Mouse (Mus musculus): ENCODE measurements around the gene Mllt3. TPM values are rescaled to one million over a fixed set of nuclear protein-coding genes. Genes with fewer than 3 reads are reported as not detected.
A peak's percentile ranks its signal among the peaks of the same experiment; 100 is the strongest.

The Mllt3 gene
- total and polyA plus RNA-seq, 2 experiments from 2014 or later, result 24.8 to 57.8 TPM

DNA sequence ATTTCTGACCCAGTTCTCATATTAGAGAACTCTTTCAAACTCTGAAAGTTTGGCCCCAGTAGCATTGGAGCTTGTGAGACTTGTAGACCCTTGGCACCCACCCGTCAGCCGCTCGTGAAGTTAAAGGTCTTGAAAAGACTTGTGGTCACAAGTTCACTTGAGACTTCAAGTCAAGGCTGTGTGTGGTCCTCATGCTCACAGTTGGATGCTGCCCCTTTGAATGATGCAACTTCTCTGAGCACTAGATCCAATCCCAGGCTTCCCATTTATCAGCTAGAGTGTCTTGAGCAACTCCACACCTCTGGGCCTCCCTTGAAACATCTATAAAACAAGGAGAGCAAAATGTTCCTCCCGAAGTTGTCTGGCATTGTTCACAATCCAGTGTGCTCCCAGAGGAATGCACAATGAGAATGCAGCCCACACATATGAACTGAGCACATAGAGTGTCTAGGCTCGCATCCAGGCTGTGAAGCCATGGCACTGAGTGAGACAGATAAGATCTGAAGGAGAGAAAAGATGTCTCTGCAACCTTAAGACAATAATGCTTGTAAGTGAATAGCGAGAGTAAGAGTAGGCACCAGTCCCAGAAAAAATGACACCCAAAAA is 295.9 kb downstream of the Mllt3 start:
- Histone ChIP-seq H3K9me3 (ENCODE audit: low read length) (no peaks in the 10 kb centered on the region), H3K9ac (replicated peaks; ENCODE audit: low read length, poor library complexity, severe bottlenecking) (no peak overlapping the region), H3K4me1 (ENCODE audit: insufficient read depth, low read length) (no peaks in the 10 kb centered on the region), H3K4me3 (ENCODE audit: low read depth, low read length) (no peak overlapping the region), H3K4me2 (ENCODE audit: low read depth, low read length, poor library complexity, severe bottlenecking) (no peak overlapping the region), H3K27ac (ENCODE audit: low read depth, low read length) (no peak overlapping the region), H3K27me3 (ENCODE audit: insufficient read depth, low read length) (no peaks in the 10 kb centered on the region), H3K36me3 (ENCODE audit: insufficient read depth, low read length) (no peaks in the 10 kb centered on the region)
- ATAC-seq (ENCODE audit: low FRiP score) (no peak), DNase-seq (ENCODE audit: low spot score) (no peak)
- TF ChIP-seq CTCF (IDR thresholded peaks at IDR 0.05), result no peak
- WGBS, result 87% methylated on average over 6 of the region's 6 CpGs

- Histone ChIP-seq H3K27ac (ENCODE audit: low read depth, low read length) (no peak overlapping the region), H3K4me2 (ENCODE audit: low read depth, low read length, poor library complexity, severe bottlenecking) (no peak overlapping the region)
Measured at GRCm38 (mm10) chr4:87736779-87737178, 296.4 kb downstream of the Mllt3 start.

DNA sequence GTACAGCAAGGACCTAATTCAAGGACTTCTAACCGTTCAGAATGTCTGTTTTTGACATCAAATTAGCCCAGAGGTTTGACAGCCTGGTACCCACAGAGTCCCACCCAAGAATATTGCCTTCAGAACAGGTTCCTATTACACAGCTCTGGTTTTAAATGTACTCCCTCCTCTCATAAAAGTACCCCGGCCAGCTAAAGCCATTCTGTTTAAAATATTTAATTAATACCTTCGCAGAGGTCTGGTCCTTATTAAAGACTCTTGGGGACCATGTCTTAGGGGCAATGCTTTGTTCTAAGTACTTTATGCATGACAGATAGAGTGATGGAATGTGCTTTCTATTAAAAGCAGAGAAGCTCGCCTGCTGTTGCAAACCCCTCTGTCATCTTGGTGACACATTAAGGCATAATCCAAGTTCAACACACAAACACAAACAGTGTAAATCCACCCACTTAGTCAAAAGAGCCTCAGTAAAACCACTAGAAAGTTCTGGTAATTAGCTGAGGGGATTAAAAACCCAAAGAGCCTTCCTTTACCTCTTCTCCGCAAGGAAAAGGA is 302.0 kb downstream of the Mllt3 start:
- 68% methylated on average over 5 of the region's 5 CpGs for WGBS
- Histone ChIP-seq H3K9me3 (ENCODE audit: low read length) (no peaks in the 10 kb centered on the region), H3K9ac (replicated peaks; ENCODE audit: low read length, poor library complexity, severe bottlenecking) (no peak overlapping the region), H3K27me3 (ENCODE audit: insufficient read depth, low read length) (no peaks in the 10 kb centered on the region), H3K4me3 (ENCODE audit: low read depth, low read length) (no peak overlapping the region), H3K4me1 (ENCODE audit: insufficient read depth, low read length) (no peaks in the 10 kb centered on the region), H3K27ac (ENCODE audit: low read depth, low read length) (no peak overlapping the region), H3K36me3 (ENCODE audit: insufficient read depth, low read length) (no peaks in the 10 kb centered on the region), H3K4me2 (ENCODE audit: low read depth, low read length, poor library complexity, severe bottlenecking) (no peak overlapping the region)
- no peak for TF ChIP-seq CTCF (IDR thresholded peaks at IDR 0.05)
- no peak for DNase-seq (ENCODE audit: low spot score)
- ATAC-seq (ENCODE audit: low FRiP score), result no peak

More at GRCm38 (mm10) chr4:87736779-87737178, 296.4 kb downstream of the Mllt3 start:
- ATAC-seq (ENCODE audit: low FRiP score), result no peak
- 76% methylated on average over 3 of the region's 3 CpGs for WGBS
- no peak for TF ChIP-seq CTCF (IDR thresholded peaks at IDR 0.05)
- no peak overlapping the region for H3K9ac ChIP-seq (replicated peaks; ENCODE audit: low read length, poor library complexity, severe bottlenecking)
- H3K4me1 ChIP-seq (ENCODE audit: insufficient read depth, low read length), result no peaks in the 10 kb centered on the region
- no peak overlapping the region for H3K4me3 ChIP-seq (ENCODE audit: low read depth, low read length)
- H3K36me3 ChIP-seq (ENCODE audit: insufficient read depth, low read length), result no peaks in the 10 kb centered on the region
- H3K27me3 ChIP-seq (ENCODE audit: insufficient read depth, low read length), result no peaks in the 10 kb centered on the region
- no peaks in the 10 kb centered on the region for H3K9me3 ChIP-seq (ENCODE audit: low read length)
- DNase-seq (ENCODE audit: low spot score), result no peak

DNA sequence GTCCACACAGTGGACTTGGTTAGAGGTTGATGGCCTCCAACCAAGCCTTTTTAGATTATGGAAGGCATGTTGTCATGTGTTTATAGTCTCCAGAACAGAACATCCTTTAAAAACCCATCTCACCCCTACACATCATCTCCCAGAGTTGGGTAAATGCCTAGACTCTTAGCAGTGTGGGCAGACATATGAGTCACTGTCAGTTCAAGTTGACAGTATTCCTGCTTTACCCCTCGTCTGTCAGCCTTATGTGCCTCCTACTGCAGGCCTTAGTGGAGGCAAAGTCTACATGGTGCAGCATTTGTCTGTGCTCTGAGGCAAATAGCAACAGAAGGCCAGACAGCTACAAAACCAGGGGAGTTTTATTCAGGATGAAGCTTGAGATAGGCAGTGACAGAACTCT is 304.6 kb downstream of the Mllt3 start:
- WGBS, result 86% methylated on average over 1 of the region's 1 CpGs

GRCm38 (mm10) chr4:87723448-87723847 is 309.7 kb downstream of the Mllt3 start:
- Histone ChIP-seq H3K4me3 (ENCODE audit: low read depth, low read length) (no peak overlapping the region), H3K27me3 (ENCODE audit: insufficient read depth, low read length) (no peaks in the 10 kb centered on the region), H3K27ac (ENCODE audit: low read depth, low read length) (no peak overlapping the region), H3K9me3 (ENCODE audit: low read length) (no peaks in the 10 kb centered on the region), H3K4me2 (ENCODE audit: low read depth, low read length, poor library complexity, severe bottlenecking) (no peak overlapping the region), H3K36me3 (ENCODE audit: insufficient read depth, low read length) (no peaks in the 10 kb centered on the region), H3K4me1 (ENCODE audit: insufficient read depth, low read length) (no peaks in the 10 kb centered on the region), H3K9ac (replicated peaks; ENCODE audit: low read length, poor library complexity, severe bottlenecking) (no peak overlapping the region)
- DNase-seq (ENCODE audit: low spot score), result peak; percentile 77
- ATAC-seq (ENCODE audit: low FRiP score), result no peak
- TF ChIP-seq CTCF (IDR thresholded peaks at IDR 0.05), result no peak
- WGBS, result 40% methylated on average over 6 of the region's 6 CpGs

More for the DNA sequence above, 304.6 kb downstream of the Mllt3 start:
- no peaks in the 10 kb centered on the region for H3K36me3 ChIP-seq (ENCODE audit: insufficient read depth, low read length)
- H3K27ac ChIP-seq (ENCODE audit: low read depth, low read length), result no peak overlapping the region
- H3K4me3 ChIP-seq (ENCODE audit: low read depth, low read length), result no peak overlapping the region
- no peak for DNase-seq (ENCODE audit: low spot score)
- TF ChIP-seq CTCF (IDR thresholded peaks at IDR 0.05), result no peak
- no peaks in the 10 kb centered on the region for H3K9me3 ChIP-seq (ENCODE audit: low read length)
- ATAC-seq (ENCODE audit: low FRiP score), result no peak
- H3K9ac ChIP-seq (replicated peaks; ENCODE audit: low read length, poor library complexity, severe bottlenecking), result no peak overlapping the region
- no peaks in the 10 kb centered on the region for H3K27me3 ChIP-seq (ENCODE audit: insufficient read depth, low read length)
- no peak overlapping the region for H3K4me2 ChIP-seq (ENCODE audit: low read depth, low read length, poor library complexity, severe bottlenecking)
- no peaks in the 10 kb centered on the region for H3K4me1 ChIP-seq (ENCODE audit: insufficient read depth, low read length)

Other genes starting within 250 kb of the Mllt3 start
- gene Focad, start 61.3 kb upstream of the Mllt3 start, total RNA-seq (2014; rRNA removed), result 35.2 and 36.9 TPM in 2 replicates
- gene Focad, start 61.3 kb upstream of the Mllt3 start, polyA plus RNA-seq (2015; fragmentation: Nextera tagmentation; extraction: Ambion mirVana), result 8.1 and 9.0 TPM in 2 replicates

All from midbrain, postnatal 0 days (tissue).